Mouse (Mus musculus): ENCODE results near the gene Mtfmt.

Mtfmt gene

GRCm38 (mm10) chr9:65492851-65493250, 57.3 kb downstream of the Mtfmt start:
- in situ Hi-C loops (cut with MboI; ENCODE audit: low sequenced_read_pairs), result no loop called here

GRCm38 (mm10) chr9:65502146-65502545, 66.6 kb downstream of the Mtfmt start:
- in situ Hi-C loops (cut with MboI; ENCODE audit: low sequenced_read_pairs), result no loop called here

All from CH12F3 (cell line).